30 mouse cellular contexts compared by ENCODE assay signal in the genomic region with DNA sequence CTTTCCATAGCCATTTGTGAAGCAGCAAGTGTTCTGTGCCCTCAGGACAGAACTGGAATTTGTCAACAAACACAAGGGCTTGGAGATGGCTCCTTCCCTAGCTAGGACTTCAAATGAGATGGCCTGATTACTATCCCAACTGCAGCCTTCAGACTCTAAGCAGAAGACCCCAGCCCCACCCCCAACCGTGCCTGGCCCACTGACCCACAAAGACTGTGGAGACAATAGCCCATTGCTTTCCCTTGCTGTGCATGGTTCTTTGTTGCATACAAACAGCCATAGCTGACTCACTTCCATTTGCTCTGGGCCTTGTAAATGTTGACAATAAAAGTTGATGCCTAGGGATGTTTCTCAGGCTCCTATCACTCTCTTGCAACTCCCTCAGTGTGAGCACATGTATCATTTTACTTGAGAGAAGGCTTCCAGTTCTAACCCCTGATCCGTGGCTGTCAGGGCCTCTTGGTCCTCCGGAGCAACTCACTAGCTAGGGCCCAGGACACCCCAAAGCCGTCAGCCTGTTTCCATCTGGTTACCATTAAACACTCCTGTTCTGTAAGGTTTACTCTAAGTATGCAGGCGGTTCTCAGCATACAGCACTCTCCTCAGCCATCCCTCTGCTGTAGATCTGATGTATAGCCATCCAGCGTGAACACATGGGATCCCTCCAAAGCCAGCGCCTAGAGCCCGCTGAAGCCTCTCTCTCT. TPM values are rescaled to one million over a fixed set of nuclear protein-coding genes. Genes with fewer than 3 reads are reported as not detected.
DNase-seq lines count a peak whose midpoint lies in the region; ATAC-seq and TF ChIP-seq lines count a peak whose summit lies in the region.
"Had no signal": no experiment of that assay in that cellular context is flagged by ENCODE, and none has a peak within 500 bp of the region (broad histone marks: within the 10 kb centered on the region; RNA-seq: fewer than 3 reads in every experiment).

No protein-coding gene starts in this region.

- peaks cover 20% of the 10 kb centered on the region for H3K4me1 ChIP-seq in hindbrain, embryonic 10.5 days (replicated peaks)
- peaks cover 10% of the 10 kb centered on the region for H3K4me1 ChIP-seq in hindbrain, embryonic 13.5 days (replicated peaks)
- 0 out of 2 replicates have a peak, but pooled peaks cover 3% of the 10 kb centered on the region for H3K4me1 ChIP-seq in embryonic facial prominence, embryonic 11.5 days (ENCODE audit: control insufficient read depth, insufficient read depth, low read length)
- no peaks in the 10 kb centered on the region for H3K4me1 ChIP-seq in limb, embryonic 14.5 days (ENCODE audit: control insufficient read depth, insufficient read depth, low read length)
- H3K4me1 ChIP-seq in lung, adult 2 months (ENCODE audit: control insufficient read depth, insufficient read depth, low read length) = no peaks in the 10 kb centered on the region
- H3K4me1 ChIP-seq: embryonic facial prominence, embryonic 15.5 days; limb, embryonic 15.5 days; stomach, embryonic 15.5 days had no signal

- H3K9ac ChIP-seq in hindbrain, embryonic 13.5 days = no peak overlapping the region
- no peak overlapping the region for H3K9ac ChIP-seq in embryonic facial prominence, embryonic 11.5 days (replicated peaks; ENCODE audit: low read length)
- H3K9ac ChIP-seq in limb, embryonic 14.5 days (ENCODE audit: low read depth, low read length, severe bottlenecking) = no peak overlapping the region
- H3K9ac ChIP-seq: embryonic facial prominence, embryonic 15.5 days; heart, embryonic 15.5 days; limb, embryonic 15.5 days; lung, embryonic 14.5 days; neural tube, embryonic 12.5 days; stomach, embryonic 15.5 days had no signal

- no peak overlapping the region for H3K4me3 ChIP-seq in hindbrain, embryonic 10.5 days
- H3K4me3 ChIP-seq in hindbrain, embryonic 13.5 days = no peak overlapping the region
- no peak overlapping the region for H3K4me3 ChIP-seq in embryonic facial prominence, embryonic 11.5 days (ENCODE audit: low read depth, low read length)
- H3K4me3 ChIP-seq in limb, embryonic 14.5 days (replicated peaks; ENCODE audit: low read length) = no peak overlapping the region
- no peak overlapping the region for H3K4me3 ChIP-seq in lung, adult 2 months (replicated peaks; ENCODE audit: extremely low read depth, low read depth, low read length)
- H3K4me3 ChIP-seq: embryonic facial prominence, embryonic 15.5 days; heart, embryonic 15.5 days; left cerebral cortex, adult 2 months; limb, embryonic 15.5 days; neural tube, embryonic 12.5 days; stomach, embryonic 15.5 days had no signal

- no peaks in the 10 kb centered on the region for H3K9me3 ChIP-seq in hindbrain, embryonic 10.5 days
- H3K9me3 ChIP-seq in hindbrain, embryonic 13.5 days = 0 out of 2 replicates have a peak, but pooled peaks cover 3% of the 10 kb centered on the region
- no peaks in the 10 kb centered on the region for H3K9me3 ChIP-seq in embryonic facial prominence, embryonic 11.5 days (replicated peaks; ENCODE audit: control insufficient read depth, low read length)
- H3K9me3 ChIP-seq in limb, embryonic 14.5 days (ENCODE audit: control insufficient read depth, low read length) = no peaks in the 10 kb centered on the region
- H3K9me3 ChIP-seq: embryonic facial prominence, embryonic 15.5 days; heart, embryonic 15.5 days; limb, embryonic 15.5 days; neural tube, embryonic 12.5 days; stomach, embryonic 15.5 days had no signal

- ATAC-seq in hindbrain, embryonic 13.5 days (ENCODE audit: low FRiP score) = no peak
- ATAC-seq in embryonic facial prominence, embryonic 11.5 days (replicated peaks; ENCODE audit: insufficient number of reproducible peaks, low FRiP score, low TSS enrichment, low read depth) = 0 out of 2 replicates have a peak, but pooled peaks have one; percentile 39
- peak; percentile 65 for ATAC-seq in limb, embryonic 14.5 days (ENCODE audit: low FRiP score, low read depth)
- ATAC-seq: inflammation-experienced regulatory T-cells, adult 6 months had no signal

- DNase-seq in hindbrain, embryonic 10.5 days (ENCODE audit: low spot score) = peak; percentile 23
- DNase-seq in embryo, embryonic 11 days = peak; percentile 45
- DNase-seq in embryonic facial prominence, embryonic 11.5 days (ENCODE audit: low spot score) = peak; percentile 62
- DNase-seq in limb, embryonic 14.5 days (ENCODE audit: low spot score) = no peak
- no peak for DNase-seq in lung, adult 2 months
- DNase-seq in left cerebral cortex, adult 8-10 months (ENCODE audit: low spot score in 2 of 2) = no peak
- DNase-seq: adrenal gland, postnatal 36 days; B cell, adult 2 months; cerebellum, adult 11-12 months; cerebellum, postnatal 14 days; kidney, adult 8-10 months; kidney, postnatal 36 days; lung, embryonic 14.5 days; lung, postnatal 4 days; right cerebral cortex, postnatal 14 days; spleen, adult 18-20 months; thymus, adult 2 months had no signal

- peaks cover 12% of the 10 kb centered on the region for H3K36me3 ChIP-seq in hindbrain, embryonic 10.5 days
- peaks cover 53% of the 10 kb centered on the region for H3K36me3 ChIP-seq in hindbrain, embryonic 13.5 days
- no peaks in the 10 kb centered on the region for H3K36me3 ChIP-seq in embryonic facial prominence, embryonic 11.5 days (replicated peaks; ENCODE audit: control insufficient read depth, insufficient read depth, low read depth, low read length)
- H3K36me3 ChIP-seq in limb, embryonic 14.5 days (ENCODE audit: control insufficient read depth, insufficient read depth, low read length) = no peaks in the 10 kb centered on the region; the same call in 1 of the 2 replicates

- WGBS in hindbrain, embryonic 10.5 days = 54% methylated on average over 8 of the region's 8 CpGs
- WGBS in hindbrain, embryonic 13.5 days = 54% methylated on average over 8 of the region's 8 CpGs
- 34% methylated on average over 8 of the region's 8 CpGs for WGBS in embryonic facial prominence, embryonic 11.5 days
- WGBS in limb, embryonic 14.5 days = 36% methylated on average over 8 of the region's 8 CpGs
- 78% methylated on average over 8 of the region's 8 CpGs for WGBS in lung, adult 2 months

- H3K27ac ChIP-seq in hindbrain, embryonic 10.5 days = peak overlapping the region; percentile 78
- no peak overlapping the region for H3K27ac ChIP-seq in hindbrain, embryonic 13.5 days
- no peak overlapping the region for H3K27ac ChIP-seq in embryonic facial prominence, embryonic 11.5 days (replicated peaks; ENCODE audit: low read depth, low read length)
- H3K27ac ChIP-seq in limb, embryonic 14.5 days (replicated peaks; ENCODE audit: low read depth, low read length) = no peak overlapping the region
- H3K27ac ChIP-seq: embryonic facial prominence, embryonic 15.5 days; heart, embryonic 15.5 days; left cerebral cortex, adult 2 months; limb, embryonic 15.5 days; neural tube, embryonic 12.5 days; stomach, embryonic 15.5 days had no signal

- no peak for TF ChIP-seq POLR2A in limb, embryonic 14.5 days (IDR thresholded peaks at IDR 0.05; ENCODE audit: borderline replicate concordance, extremely low read depth, insufficient read depth, insufficient read length)
- no peak for TF ChIP-seq POLR2A in lung, adult 2 months (IDR thresholded peaks at IDR 0.05; ENCODE audit: borderline replicate concordance, extremely low read depth, low read depth, low read length)

- TF ChIP-seq CTCF in lung, adult 2 months (IDR thresholded peaks at IDR 0.05; ENCODE audit: insufficient read depth, low read length) = no peak

- no peak overlapping the region for H3K4me2 ChIP-seq in hindbrain, embryonic 13.5 days
- H3K4me2 ChIP-seq in embryonic facial prominence, embryonic 11.5 days (ENCODE audit: low read depth, low read length) = no peak overlapping the region
- H3K4me2 ChIP-seq in limb, embryonic 14.5 days (replicated peaks; ENCODE audit: low read depth, low read length, severe bottlenecking) = no peak overlapping the region
- H3K4me2 ChIP-seq: embryonic facial prominence, embryonic 15.5 days; heart, embryonic 15.5 days; limb, embryonic 15.5 days; lung, embryonic 14.5 days; midbrain, embryonic 11.5 days; neural tube, embryonic 12.5 days; stomach, embryonic 15.5 days had no signal

- no peaks in the 10 kb centered on the region for H3K27me3 ChIP-seq in hindbrain, embryonic 10.5 days (ENCODE audit: insufficient read depth, poor library complexity, severe bottlenecking)
- no peaks in the 10 kb centered on the region for H3K27me3 ChIP-seq in hindbrain, embryonic 13.5 days
- H3K27me3 ChIP-seq in embryonic facial prominence, embryonic 11.5 days (ENCODE audit: control insufficient read depth, insufficient read depth, low read length) = no peaks in the 10 kb centered on the region
- H3K27me3 ChIP-seq in limb, embryonic 14.5 days (ENCODE audit: control insufficient read depth, insufficient read depth, low read length) = no peaks in the 10 kb centered on the region
- H3K27me3 ChIP-seq: embryonic facial prominence, embryonic 15.5 days; heart, embryonic 15.5 days; limb, embryonic 15.5 days; neural tube, embryonic 12.5 days; stomach, embryonic 15.5 days had no signal

RNA-seq across cellular contexts. Expression of gene Fig4, which starts 52.9 kb away (rescaled TPM):
- 18.8 and 19.6 TPM in 2 replicates for polyA plus RNA-seq in hindbrain, embryonic 10.5 days (2016; fragmentation: Nextera tagmentation; extraction: Ambion mirVana)
- 28.0 and 29.1 TPM in 2 replicates for polyA plus RNA-seq in hindbrain, embryonic 13.5 days (2015; fragmentation: Nextera tagmentation; extraction: Ambion mirVana)
- polyA plus RNA-seq in embryonic facial prominence, embryonic 11.5 days (2014; fragmentation: Nextera tagmentation; extraction: Ambion mirVana) = 17.8 and 18.3 TPM in 2 replicates
- polyA plus RNA-seq in limb, embryonic 14.5 days (2012; rRNA removed) = 8.4 and 9.5 TPM in 2 replicates
- 18.8 and 20.3 TPM in 2 replicates for polyA plus RNA-seq in limb, embryonic 14.5 days (2014; fragmentation: Nextera tagmentation; extraction: Ambion mirVana)
- polyA plus RNA-seq in lung, adult 2 months (2012; rRNA removed) = 10.8 and 13.6 TPM in 2 replicates
- 10 to 100 TPM; 28.3 to 31.4 (median 30.0) TPM for total RNA-seq in left cerebral cortex, adult 8-10 months (2022)

RNA-seq across cellular contexts. Expression of gene Ak9, which starts 53.6 kb away (rescaled TPM):
- polyA plus RNA-seq in hindbrain, embryonic 10.5 days (2016; fragmentation: Nextera tagmentation; extraction: Ambion mirVana) = 0.16 and 0.34 TPM in 2 replicates
- polyA plus RNA-seq in hindbrain, embryonic 13.5 days (2015; fragmentation: Nextera tagmentation; extraction: Ambion mirVana) = 0.25 and 0.26 TPM in 2 replicates
- not detected in 2 replicates for polyA plus RNA-seq in embryonic facial prominence, embryonic 11.5 days (2014; fragmentation: Nextera tagmentation; extraction: Ambion mirVana)
- polyA plus RNA-seq in limb, embryonic 14.5 days (2012; rRNA removed) = 0.01 TPM in 1 of 2 replicates, not detected in the other
- not detected in 2 replicates for polyA plus RNA-seq in limb, embryonic 14.5 days (2014; fragmentation: Nextera tagmentation; extraction: Ambion mirVana)
- 0.38 and 0.56 TPM in 2 replicates for polyA plus RNA-seq in lung, adult 2 months (2012; rRNA removed)
- total RNA-seq in left cerebral cortex, adult 8-10 months (2022) = under 1 TPM; 0.07 to 0.28 (median 0.10) TPM
- total RNA-seq: adrenal gland, postnatal 36 days; gastrocnemius, adult 8-10 months; granulocyte monocyte progenitor cell, adult 5-6 weeks; hematopoietic stem cell, adult 5-6 weeks; monocyte, adult 5-6 weeks had no signal
- polyA plus RNA-seq: limb, embryonic 15.5 days; lung, embryonic 14.5 days; midbrain, embryonic 11.5 days had no signal

Comparison
In these comparisons a context has a peak if more than half of its experiments do, and no peak if none do; other contexts are left out.
1. DNase-seq: peak in hindbrain, embryonic 10.5 days (single experiment), embryo, embryonic 11 days (single experiment) and embryonic facial prominence, embryonic 11.5 days (single experiment); none in limb, embryonic 14.5 days (single experiment), lung, adult 2 months (single experiment) and left cerebral cortex, adult 8-10 months (0 of 2).